8 mouse cellular contexts compared by ENCODE assay signal in genomic region chr16:95776010-95776409, GRCm38 (mm10).
"Had no signal": no experiment of that assay in that cellular context is flagged by ENCODE, and none has a peak within 500 bp of the region (broad histone marks: within the 10 kb centered on the region; RNA-seq: fewer than 3 reads in every experiment).

No protein-coding gene starts in this region.

- H3K9me3 ChIP-seq: limb, embryonic 10.5 days; midbrain, embryonic 13.5 days had no signal

- H3K36me3 ChIP-seq: limb, embryonic 10.5 days; midbrain, embryonic 13.5 days had no signal

- ATAC-seq: midbrain, embryonic 13.5 days had no signal

- H3K27me3 ChIP-seq: midbrain, embryonic 13.5 days had no signal

- H3K4me2 ChIP-seq: midbrain, embryonic 13.5 days had no signal

- DNase-seq: kidney, adult 8-10 months; kidney, postnatal 25 days; lung, postnatal 36 days; right cerebral cortex, adult 18-20 months had no signal

- H3K4me3 ChIP-seq: left cerebral cortex, adult 2 months; limb, embryonic 10.5 days; midbrain, embryonic 13.5 days had no signal

- H3K27ac ChIP-seq: left cerebral cortex, adult 2 months; midbrain, embryonic 13.5 days; stomach, postnatal 0 days had no signal

- H3K4me1 ChIP-seq: midbrain, embryonic 13.5 days had no signal

- H3K9ac ChIP-seq: midbrain, embryonic 13.5 days had no signal
